Mouse (Mus musculus) kidney, postnatal 0 days (tissue): ENCODE results near the gene Mras. TPM values are rescaled to one million over a fixed set of nuclear protein-coding genes. Genes with fewer than 3 reads are reported as not detected.

Experiments
- ATAC-seq: fragments of 200-750 bp; cut with Nextera tagmentation; replicated peaks from 2 replicates; pipeline ENCODE4 v1.8.0; 2017; ENCODE audit warnings: low read depth, moderate number of reproducible peaks, moderate TSS enrichment, moderate library complexity; ENCODE audit not compliant: low FRiP score
- DNase-seq: peaks from one replicate; pipeline ENCODE4 v3.0.0-alpha.2; 2016; ENCODE audit warnings: low spot score
- H3K27ac ChIP-seq: fragments of 300-500 bp; sonication (generic); 2 replicates; pipeline ENCODE4 v1.5.1; 2014; ENCODE audit warnings: mild to moderate bottlenecking
- H3K27me3 ChIP-seq: fragments of 300-500 bp; sonication (generic); 2 replicates; pipeline ENCODE4 v1.6.1; 2014; ENCODE audit warnings: low read length, mixed read lengths; ENCODE audit not compliant: insufficient read depth
- H3K36me3 ChIP-seq: fragments of 300-500 bp; sonication (generic); 2 replicates; pipeline ENCODE4 v1.6.1; 2014; ENCODE audit warnings: low read length, mixed read lengths; ENCODE audit not compliant: insufficient read depth
- H3K4me1 ChIP-seq: fragments of 300-500 bp; sonication (generic); replicated peaks from 2 replicates; pipeline ENCODE4 v1.6.1; 2014; ENCODE audit warnings: antibody characterized with exemption, low read length, mixed read lengths; ENCODE audit not compliant: insufficient read depth
- H3K4me2 ChIP-seq: fragments of 300-500 bp; sonication (generic); 2 replicates; pipeline ENCODE4 v1.6.1; 2014; ENCODE audit warnings: mild to moderate bottlenecking, low read length, moderate library complexity, mixed read lengths
- H3K4me3 ChIP-seq: fragments of 300-500 bp; sonication (generic); replicated peaks from 2 replicates; pipeline ENCODE4 v1.5.1; 2014; ENCODE audit warnings: low read depth, low read length
- H3K9ac ChIP-seq: fragments of 300-500 bp; sonication (generic); 2 replicates; pipeline ENCODE4 v1.6.1; 2014; ENCODE audit warnings: low read depth, low read length
- H3K9me3 ChIP-seq: fragments of 300-500 bp; sonication (generic); replicated peaks from 2 replicates; pipeline ENCODE4 v1.6.1; 2016; ENCODE audit warnings: low read length, inconsistent platforms, mixed read lengths
- CTCF ChIP-seq: IDR thresholded peaks from 2 replicates; pipeline ENCODE4 v1.5.1; 2016; ENCODE audit warnings: antibody characterized with exemption, low read depth, mild to moderate bottlenecking, moderate library complexity
- WGBS: fragments of 180-500 bp; shearing (Covaris S2); extraction: QIAGEN DNeasy Blood & Tissue Kit; methylation state at CpG from one replicate; pipeline ENCODE4 v1.1.7; 2014; 5-methylcytosine and 5-hydroxymethylcytosine counted together
- polyA plus RNA-seq: library from polyadenylated mRNA; unstranded; fragments of >200 nt; fragmentation: Nextera tagmentation; extraction: Ambion mirVana; gene quantifications from 2 replicates; pipeline ENCODE4 v1.2.1, GENCODE M21; 2015

Mras gene
- polyA plus RNA-seq, 1 experiment from 2014 or later, result 19.4 TPM

GRCm38 (mm10) chr9:99470347-99471092 lies 33.3 kb upstream of the Mras start:
- no peak overlapping the region for H3K27ac ChIP-seq
- H3K4me3 ChIP-seq, result no peak overlapping the region
- no peaks in the 10 kb centered on the region for H3K27me3 ChIP-seq
- ATAC-seq (no peak), DNase-seq (no peak)
- no peaks in the 10 kb centered on the region; the same call in 1 of the 2 replicates for H3K36me3 ChIP-seq
- H3K4me1 ChIP-seq, result no peaks in the 10 kb centered on the region
- H3K9ac ChIP-seq, result no peak overlapping the region
- no peak for TF ChIP-seq CTCF
- 53% methylated on average over 16 of the region's 16 CpGs for WGBS
- no peak overlapping the region for H3K4me2 ChIP-seq
- no peaks in the 10 kb centered on the region for H3K9me3 ChIP-seq

GRCm38 (mm10) chr9:99469681-99470273 lies 32.6 kb upstream of the Mras start:
- no peak overlapping the region for H3K27ac ChIP-seq

GRCm38 (mm10) chr9:99468572-99468971 lies 31.4 kb upstream of the Mras start:
- Histone ChIP-seq H3K4me2 (no peak overlapping the region), H3K27me3 (no peaks in the 10 kb centered on the region)

More at GRCm38 (mm10) chr9:99469681-99470273, 32.6 kb upstream of the Mras start:
- Histone ChIP-seq H3K4me3 (no peak overlapping the region), H3K4me1 (no peaks in the 10 kb centered on the region), H3K9me3 (no peaks in the 10 kb centered on the region), H3K27me3 (no peaks in the 10 kb centered on the region), H3K9ac (no peak overlapping the region), H3K36me3 (no peaks in the 10 kb centered on the region), H3K4me2 (no peak overlapping the region)
- peak; percentile 52 for TF ChIP-seq CTCF
- peak; percentile 55; the same call in 1 of the 2 replicates for ATAC-seq
- WGBS, result 62% methylated on average over 8 of the region's 8 CpGs
- DNase-seq, result peak; percentile 35

GRCm38 (mm10) chr9:99464876-99465275 lies 27.7 kb upstream of the Mras start:
- Histone ChIP-seq H3K36me3 (no peaks in the 10 kb centered on the region), H3K4me1 (no peaks in the 10 kb centered on the region), H3K27me3 (no peaks in the 10 kb centered on the region), H3K4me2 (no peak overlapping the region), H3K9ac (no peak overlapping the region), H3K4me3 (no peak overlapping the region), H3K9me3 (no peaks in the 10 kb centered on the region), H3K27ac (no peak overlapping the region)
- TF ChIP-seq CTCF, result no peak
- DNase-seq (no peak), ATAC-seq (no peak)
- WGBS, result 71% methylated on average over 6 of the region's 6 CpGs

More at GRCm38 (mm10) chr9:99468572-99468971, 31.4 kb upstream of the Mras start:
- no peaks in the 10 kb centered on the region for H3K9me3 ChIP-seq
- TF ChIP-seq CTCF, result no peak
- no peak overlapping the region for H3K4me3 ChIP-seq
- WGBS, result 77% methylated on average over 9 of the region's 9 CpGs
- H3K27ac ChIP-seq, result no peak overlapping the region
- ATAC-seq, result no peak
- H3K9ac ChIP-seq, result no peak overlapping the region
- H3K4me1 ChIP-seq, result no peaks in the 10 kb centered on the region
- DNase-seq, result no peak
- H3K36me3 ChIP-seq, result no peaks in the 10 kb centered on the region

GRCm38 (mm10) chr9:99459730-99460129 lies 22.5 kb upstream of the Mras start:
- 85% methylated on average over 4 of the region's 4 CpGs for WGBS
- no peaks in the 10 kb centered on the region for H3K36me3 ChIP-seq
- no peak for ATAC-seq

GRCm38 (mm10) chr9:99458529-99459208 lies 21.5 kb upstream of the Mras start:
- Histone ChIP-seq H3K36me3 (no peaks in the 10 kb centered on the region), H3K4me2 (no peak overlapping the region), H3K27me3 (no peaks in the 10 kb centered on the region), H3K4me3 (no peak overlapping the region), H3K27ac (no peak overlapping the region), H3K9ac (no peak overlapping the region), H3K9me3 (no peaks in the 10 kb centered on the region), H3K4me1 (no peaks in the 10 kb centered on the region)
- peak; percentile 77 for TF ChIP-seq CTCF
- ATAC-seq (no peak), DNase-seq (peak; percentile 38)
- 38% methylated on average over 12 of the region's 12 CpGs for WGBS

More at GRCm38 (mm10) chr9:99459730-99460129, 22.5 kb upstream of the Mras start:
- Histone ChIP-seq H3K9ac (no peak overlapping the region), H3K4me1 (no peaks in the 10 kb centered on the region), H3K4me3 (no peak overlapping the region), H3K27me3 (no peaks in the 10 kb centered on the region), H3K27ac (no peak overlapping the region), H3K9me3 (no peaks in the 10 kb centered on the region), H3K4me2 (no peak overlapping the region)
- no peak for TF ChIP-seq CTCF
- DNase-seq, result no peak
